Mouse (Mus musculus) heart, postnatal 25 days (tissue): Measurements from ENCODE around the gene Atg2a. TPM values are rescaled to one million over a fixed set of nuclear protein-coding genes. Genes with fewer than 3 reads are reported as not detected.
"Not testable (repeated sequence)": the region's sequence is repeated elsewhere in the genome, so short reads cannot be mapped to it uniquely, and the experiment has no call there.

Experiments
- DNase-seq: peaks from one replicate; pipeline ENCODE4 v3.0.0; 2022; ENCODE audit warnings: low spot score
- intact Hi-C: fragments of 180-260 bp; cut with DNase I; formaldehyde crosslinking; loops from one replicate; pipeline ENCODE4 v1.15.1; 2025
- microRNA-seq: library from miRNA; unstranded; fragments of <30 nt; microRNA quantifications from one replicate; pipeline ENCODE4 v1.2.0, GENCODE M21; 2022
- total RNA-seq, 2 experiments: library from RNA; stranded (reverse); gene quantifications; 2 replicates each; pipeline ENCODE4 v1.2.3; 2021

Atg2a gene
- total RNA-seq, 2 experiments from 2014 or later, result 22.0 to 22.2 TPM

DNA sequence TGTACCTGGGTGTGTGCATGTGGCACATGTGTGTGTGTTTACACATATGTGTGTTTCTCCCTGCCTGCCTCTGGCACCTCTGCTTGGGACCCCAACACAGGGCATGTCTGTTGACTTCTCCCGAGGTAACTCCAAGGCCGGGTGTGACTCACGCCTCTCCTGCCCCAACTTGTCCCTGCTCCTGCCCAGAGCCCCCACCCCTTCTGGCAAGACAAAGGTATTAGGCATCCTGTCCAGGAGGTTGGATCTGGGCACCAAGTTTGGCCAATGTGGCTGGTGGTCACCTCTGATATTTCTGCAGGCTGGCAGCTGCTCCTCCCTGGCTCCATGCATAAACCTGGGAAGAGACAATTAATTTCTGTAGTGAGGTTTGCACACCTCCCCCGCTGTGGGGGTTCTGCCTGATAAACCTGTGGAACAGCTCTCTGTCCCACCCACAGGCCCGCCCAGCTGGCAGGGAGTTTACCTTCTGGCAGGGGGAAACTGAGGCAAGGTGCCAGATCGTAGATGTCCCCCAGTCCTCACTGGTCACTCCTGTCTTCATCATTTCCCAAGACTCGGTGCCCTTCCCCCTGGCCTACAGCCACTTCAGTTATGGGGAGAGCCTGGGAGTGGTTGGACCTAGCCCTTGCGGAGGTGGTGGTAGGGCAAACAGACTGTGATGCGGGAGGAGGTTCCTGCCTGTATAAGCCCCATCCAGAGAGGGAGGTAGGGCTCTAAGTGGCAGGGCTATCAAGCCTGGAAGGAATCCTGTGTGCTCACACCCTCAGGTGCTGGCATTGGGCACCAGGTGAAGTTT lies 66.5 kb downstream of the Atg2a start:
- no peak for DNase-seq
- intact Hi-C loops, result loop anchor here (2.0 kb wide), 1 partner anchor 23 kb away; no protein-coding TSS in a partner anchor

DNA sequence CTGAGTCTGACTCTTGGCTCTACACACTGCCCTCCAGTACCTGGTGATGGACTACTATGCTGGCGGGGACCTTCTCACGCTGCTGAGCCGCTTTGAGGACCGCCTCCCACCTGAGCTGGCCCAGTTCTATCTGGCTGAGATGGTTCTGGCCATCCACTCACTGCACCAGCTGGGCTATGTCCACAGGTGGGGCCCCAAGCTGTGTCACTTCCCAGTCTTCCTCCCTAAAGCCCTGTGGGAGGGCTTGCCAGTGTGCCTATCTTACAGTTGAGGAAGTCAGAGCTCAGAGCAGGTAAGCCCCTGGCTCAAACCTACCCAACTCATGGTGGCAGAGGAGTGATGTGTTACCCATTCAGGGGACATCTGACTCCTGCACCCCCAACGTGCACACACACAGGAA lies 68.7 kb downstream of the Atg2a start:
- intact Hi-C loops, result no loop called here
- no peak for DNase-seq

DNA sequence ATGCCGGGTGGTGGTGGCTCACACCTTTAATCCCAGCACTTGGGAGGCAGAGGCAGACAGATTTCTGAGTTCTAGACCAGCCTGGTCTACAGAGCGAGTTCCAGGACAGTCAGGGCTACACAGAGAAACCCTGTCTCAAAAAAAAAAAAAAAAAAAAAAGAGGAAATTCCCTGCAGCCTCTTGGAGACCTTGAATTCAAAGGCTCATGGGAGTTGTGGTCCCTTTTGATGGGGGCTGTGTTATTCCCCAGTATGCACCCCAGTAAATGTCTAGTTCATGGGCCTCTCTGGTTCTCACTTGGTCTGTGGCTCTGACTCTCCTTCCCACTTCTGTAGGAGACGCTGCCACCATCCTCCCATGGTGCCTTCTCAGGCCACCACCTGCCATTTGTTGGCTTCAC lies 70.3 kb downstream of the Atg2a start:
- intact Hi-C loops, DNase-seq: not testable (repeated sequence)

Small RNA genes lying within 50 kb of the gene (microRNA-seq; reads per million reads assigned to microRNA genes)
- gene Mir192 (32.5 reads per million, percentile 43 among the genes with 10 or more reads in this experiment), gene Mir194-2 (24.2 reads per million, percentile 39 among the genes with 10 or more reads in this experiment)

Other genes with a start within 250 kb of the Atg2a start
- gene Capn1, start 225.8 kb upstream of the Atg2a start, total RNA-seq, result 10 to 100 TPM; 27.5 to 32.8 TPM
- gene Syvn1, start 195.1 kb upstream of the Atg2a start, total RNA-seq, result 10 to 100 TPM; 20.6 to 22.4 TPM
- 10 to 100 TPM; 39.0 to 39.2 TPM for gene Mrpl49, start 183.9 kb upstream of the Atg2a start, total RNA-seq
- 100 to 1,000 TPM; 499 to 563 TPM for gene Fau, start 183.8 kb upstream of the Atg2a start, total RNA-seq
- gene Znhit2, start 180.5 kb upstream of the Atg2a start, total RNA-seq, result 10 to 100 TPM; 11.9 to 12.4 TPM
- gene Tm7sf2, start 173.3 kb upstream of the Atg2a start, total RNA-seq, result 1 to 10 TPM; 4.2 to 5.1 TPM
- gene Vps51, start 164.4 kb upstream of the Atg2a start, total RNA-seq, result 10 to 100 TPM; 23.0 to 25.3 TPM
- not detected for gene Tmem262, start 161.6 kb upstream of the Atg2a start, total RNA-seq
- not detected for gene Gm28374, start 159.4 kb upstream of the Atg2a start, total RNA-seq
- gene Zfpl1, start 156.7 kb upstream of the Atg2a start, total RNA-seq, result 10 to 100 TPM; 16.4 to 19.4 TPM
- gene Cdca5, start 156.7 kb upstream of the Atg2a start, total RNA-seq, result under 1 TPM; 0.21 to 0.42 TPM
- gene AC131692.1, start 147.2 kb upstream of the Atg2a start, total RNA-seq, result not detected
- gene Naaladl1, start 135.9 kb upstream of the Atg2a start, total RNA-seq, result not detected
- 1 to 10 TPM; 7.9 to 8.5 TPM for gene Sac3d1, start 123.0 kb upstream of the Atg2a start, total RNA-seq
- gene Snx15, start 113.4 kb upstream of the Atg2a start, total RNA-seq, result 10 to 100 TPM; 13.7 to 15.1 TPM
- gene Batf2, start 100.7 kb upstream of the Atg2a start, total RNA-seq, result under 1 TPM; 0.78 to 0.87 TPM
- gene Arl2, start 100.1 kb upstream of the Atg2a start, total RNA-seq, result 10 to 100 TPM; 54.4 to 58.4 TPM
- gene Majin, start 57.3 kb upstream of the Atg2a start, total RNA-seq, result not detected
- gene Gpha2, start 15.3 kb upstream of the Atg2a start, total RNA-seq, result not detected
- gene Ppp2r5b, start 5.8 kb upstream of the Atg2a start, total RNA-seq, result 10 to 100 TPM; 33.6 to 38.0 TPM
- 100 to 1,000 TPM; 119 to 139 TPM for gene Ehd1, start 35.1 kb downstream of the Atg2a start, total RNA-seq
- 10 to 100 TPM in 1 of 2 experiments, 1 to 10 TPM in 1; 9.4 to 12.0 TPM for gene Cdc42bpg, start 64.8 kb downstream of the Atg2a start, total RNA-seq
- 10 to 100 TPM; 12.4 to 14.5 TPM for gene Men1, start 93.3 kb downstream of the Atg2a start, total RNA-seq
- gene Map4k2, start 99.5 kb downstream of the Atg2a start, total RNA-seq, result 10 to 100 TPM; 42.6 to 44.3 TPM
- gene Sf1, start 122.0 kb downstream of the Atg2a start, total RNA-seq, result 10 to 100 TPM; 76.1 to 88.8 TPM
- gene Pygm, start 142.7 kb downstream of the Atg2a start, total RNA-seq, result 1,000 to 10,000 TPM; 1,128 to 1,145 TPM
- 10 to 100 TPM; 43.2 to 55.2 TPM for gene Rasgrp2, start 157.7 kb downstream of the Atg2a start, total RNA-seq
- 1 to 10 TPM; 3.4 to 4.4 TPM for gene Nrxn2, start 177.1 kb downstream of the Atg2a start, total RNA-seq